Mouse (Mus musculus) heart, adult 9 months (tissue): ENCODE results near the gene Elmo1.

ENCODE experiments used
- DNase-seq, 2 experiments: peaks; one replicate each; pipeline ENCODE4 v3.0.0; 2022; ENCODE audit warnings: low spot score in 2 of 2

The Elmo1 gene

DNA sequence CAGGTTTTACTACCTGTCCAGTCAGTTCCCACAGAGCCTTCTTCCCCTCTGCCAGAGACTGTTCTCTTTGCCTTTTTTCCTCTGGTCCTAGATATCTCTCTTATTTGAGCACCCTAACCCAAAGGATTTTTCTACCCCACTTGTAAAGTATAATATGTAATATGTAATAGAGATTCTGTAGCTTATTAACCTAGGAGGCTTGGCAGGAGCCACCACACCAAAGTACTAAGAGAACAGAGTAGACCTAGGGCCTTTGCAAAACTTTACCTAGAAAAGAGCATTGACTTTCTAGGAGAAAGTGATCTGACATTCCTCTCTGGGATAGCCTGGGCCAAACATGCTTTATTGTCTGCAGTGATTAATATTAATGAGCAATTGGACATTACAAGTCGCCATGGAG is 433.3 kb downstream of the Elmo1 start:
- no peak for DNase-seq

DNA sequence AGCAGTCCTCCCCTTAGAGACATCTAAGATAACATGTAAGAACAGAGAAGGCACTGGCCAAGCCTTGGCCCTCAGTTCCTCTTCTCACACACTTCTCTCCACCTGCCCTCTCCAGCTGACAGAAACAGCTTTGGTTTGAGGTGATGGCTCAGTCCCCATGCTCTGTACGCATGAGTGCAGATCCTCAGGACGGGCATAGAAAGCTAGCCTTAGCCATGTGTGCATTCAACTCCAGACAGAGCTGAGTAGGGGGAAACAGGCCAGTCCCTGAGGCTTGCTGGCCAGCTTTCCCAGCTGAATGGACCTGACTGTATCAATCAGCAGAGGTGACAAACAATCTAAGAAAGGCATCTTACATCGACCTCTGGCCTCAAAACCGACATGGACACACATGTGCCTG is 435.4 kb downstream of the Elmo1 start:
- no peak for DNase-seq

DNA sequence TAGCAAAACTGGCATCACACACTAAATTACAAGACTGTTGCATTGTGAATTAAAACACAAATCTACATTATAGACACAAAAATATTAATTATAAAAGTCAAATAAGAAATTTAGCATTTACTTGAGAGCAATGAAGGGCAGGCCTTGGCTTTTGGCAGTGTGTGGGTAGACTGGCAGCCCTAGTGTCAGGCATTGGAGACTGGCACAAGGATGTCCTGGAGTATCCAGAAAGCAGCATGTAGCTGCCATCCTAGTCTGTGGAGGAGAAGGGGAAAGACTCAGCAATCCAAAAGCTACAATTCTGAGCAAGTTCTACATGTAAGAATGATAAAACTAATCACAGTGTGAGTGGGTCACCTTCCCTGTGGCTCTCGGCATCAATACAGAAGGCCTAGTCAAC is 446.7 kb downstream of the Elmo1 start:
- DNase-seq: no peak

DNA sequence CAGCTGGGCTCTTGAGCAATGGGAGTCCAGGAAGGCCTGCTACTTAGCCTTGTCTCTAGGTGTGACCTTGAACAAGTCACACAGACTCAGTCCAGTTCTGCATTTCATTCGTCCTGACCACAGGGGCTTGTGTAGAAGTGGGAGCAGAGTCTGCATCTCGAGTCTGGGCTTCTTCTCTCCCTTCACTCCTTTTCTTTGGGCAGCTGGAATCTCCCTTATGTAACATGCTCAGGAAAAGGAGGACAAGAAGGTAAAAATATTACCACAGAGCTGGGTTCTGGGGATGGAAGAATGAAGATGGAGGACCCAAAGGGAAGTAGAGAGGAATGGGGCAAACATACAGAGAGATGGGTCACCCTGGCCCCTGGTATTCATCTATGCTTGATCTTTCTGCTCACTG is 447.1 kb downstream of the Elmo1 start:
- no peak for DNase-seq

DNA sequence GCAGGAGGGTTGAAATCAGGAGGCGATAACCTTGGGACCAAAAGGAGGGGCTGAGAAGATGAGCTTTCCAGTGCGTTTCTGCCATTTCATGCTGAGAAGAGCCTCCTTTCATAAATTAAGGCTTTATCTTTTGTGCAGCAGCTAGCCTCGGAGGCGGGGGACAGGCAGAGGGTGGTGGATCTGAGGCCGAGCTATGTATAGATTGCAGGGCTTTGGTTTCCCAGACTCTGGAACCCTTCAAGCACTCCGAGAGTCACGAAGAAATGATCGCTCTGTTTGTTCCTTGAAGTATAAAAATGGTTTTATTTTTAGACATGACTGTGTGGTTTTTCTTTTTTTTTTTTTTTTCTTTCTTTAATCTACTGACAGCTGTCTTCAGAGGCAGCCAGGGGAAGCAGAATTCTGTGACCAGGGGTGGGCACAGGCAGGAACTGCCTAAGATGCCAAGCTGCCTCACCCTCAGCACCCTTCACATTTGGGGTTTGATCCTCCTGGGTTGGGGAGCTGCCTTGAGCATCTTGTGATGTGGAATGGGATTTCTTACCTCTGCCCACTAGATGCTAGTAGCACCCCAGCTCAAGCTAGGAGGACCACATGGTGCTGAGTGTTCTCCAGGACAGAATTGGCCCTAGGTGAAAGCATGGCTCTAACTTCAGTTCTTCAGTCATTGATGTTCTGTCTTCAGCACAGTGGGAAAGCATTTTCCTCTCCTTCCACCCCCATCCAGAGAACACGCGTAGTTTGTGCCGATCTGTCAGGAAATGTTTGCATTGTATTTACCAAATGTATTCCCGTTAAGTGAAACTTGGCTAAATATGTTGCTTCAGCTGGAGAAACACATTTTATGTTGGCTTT is 448.0 kb downstream of the Elmo1 start:
- no peak for DNase-seq

DNA sequence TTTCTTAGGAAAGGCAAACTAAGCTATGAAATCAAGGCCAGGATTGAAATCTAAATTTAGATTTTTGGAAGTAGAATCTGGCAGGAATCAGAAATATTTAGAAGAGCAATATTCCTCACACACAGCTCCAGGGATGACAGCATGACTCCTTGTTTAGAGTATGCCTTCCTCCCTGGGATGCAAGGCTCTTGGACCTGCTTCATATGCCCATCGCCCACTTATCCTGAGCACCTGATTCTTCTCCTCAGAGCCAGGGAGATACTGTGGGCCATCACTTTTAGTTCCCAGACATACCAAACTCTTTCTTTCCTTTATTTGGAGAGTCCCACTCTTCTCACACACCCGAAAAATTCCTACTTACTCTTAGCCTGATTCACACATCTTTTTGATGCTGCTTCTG is 449.2 kb downstream of the Elmo1 start:
- no peak for DNase-seq

DNA sequence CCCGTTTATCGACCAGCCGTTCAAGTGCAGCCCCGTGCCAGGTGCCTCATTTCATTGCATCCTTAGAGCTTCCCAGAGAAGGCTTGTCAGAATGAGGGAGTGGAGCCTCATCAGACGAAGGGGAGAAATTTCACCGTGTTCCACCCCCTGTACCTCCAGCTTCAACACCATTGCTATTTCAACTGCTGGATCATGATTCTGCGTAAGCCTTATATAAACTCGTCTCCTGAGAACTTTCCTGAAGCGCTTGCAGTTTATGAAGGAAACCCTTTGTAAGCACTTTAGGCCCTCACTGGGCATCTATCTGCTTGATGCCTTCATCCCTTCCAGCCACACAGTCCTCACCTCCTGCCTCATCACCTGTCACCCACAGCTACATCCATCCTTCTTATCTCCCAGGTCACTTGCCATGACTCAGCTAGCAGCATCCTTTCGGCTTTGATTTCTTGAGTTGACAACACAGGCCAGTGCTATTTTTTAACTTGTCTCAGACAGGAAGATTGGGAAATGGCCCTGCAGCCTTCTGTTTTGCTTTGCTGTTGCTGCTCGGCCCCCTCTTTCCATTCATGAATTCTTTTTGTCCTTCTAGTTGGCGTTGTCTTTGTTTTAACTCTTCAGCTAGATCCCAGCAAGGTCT is 456.3 kb downstream of the Elmo1 start:
- no peak for DNase-seq

DNA sequence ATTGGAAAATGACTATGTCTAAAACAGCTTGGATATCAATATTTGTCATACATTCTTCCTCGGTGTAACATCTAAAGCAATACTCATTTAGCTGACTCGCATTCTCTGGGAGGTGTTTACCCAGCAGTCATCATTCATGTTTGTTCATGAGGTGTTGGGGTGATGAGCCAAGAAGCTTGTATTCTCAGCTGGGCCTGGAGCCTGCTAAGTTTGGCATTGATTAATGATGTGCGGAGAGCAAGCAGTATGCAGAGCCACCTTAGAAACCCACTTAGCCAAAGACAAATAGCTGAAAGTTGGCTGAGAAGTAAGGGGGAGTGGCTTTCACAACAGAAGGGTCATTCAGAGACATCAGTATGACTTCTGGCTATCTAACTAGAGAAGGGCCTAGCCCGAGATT is 459.6 kb downstream of the Elmo1 start:
- DNase-seq: no peak

DNA sequence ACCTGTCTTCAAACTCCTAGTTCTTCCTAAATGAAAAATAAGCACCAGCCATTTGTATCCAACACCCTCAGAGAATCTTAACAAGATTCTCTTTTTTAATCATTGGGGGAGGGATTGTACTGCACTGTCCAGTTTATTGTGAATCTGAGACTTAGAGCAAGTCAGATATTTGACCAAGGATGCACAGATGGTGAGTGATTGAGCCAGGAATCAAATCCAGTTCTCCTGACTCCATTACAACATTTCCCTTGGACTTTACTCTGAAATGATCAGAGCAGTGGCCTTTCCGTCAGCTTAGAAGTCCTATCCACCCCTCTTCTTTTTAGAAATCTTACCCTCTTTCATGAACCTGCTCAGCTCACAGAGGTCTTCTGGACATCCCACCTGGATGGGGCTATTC is 461.2 kb downstream of the Elmo1 start:
- DNase-seq: no peak

DNA sequence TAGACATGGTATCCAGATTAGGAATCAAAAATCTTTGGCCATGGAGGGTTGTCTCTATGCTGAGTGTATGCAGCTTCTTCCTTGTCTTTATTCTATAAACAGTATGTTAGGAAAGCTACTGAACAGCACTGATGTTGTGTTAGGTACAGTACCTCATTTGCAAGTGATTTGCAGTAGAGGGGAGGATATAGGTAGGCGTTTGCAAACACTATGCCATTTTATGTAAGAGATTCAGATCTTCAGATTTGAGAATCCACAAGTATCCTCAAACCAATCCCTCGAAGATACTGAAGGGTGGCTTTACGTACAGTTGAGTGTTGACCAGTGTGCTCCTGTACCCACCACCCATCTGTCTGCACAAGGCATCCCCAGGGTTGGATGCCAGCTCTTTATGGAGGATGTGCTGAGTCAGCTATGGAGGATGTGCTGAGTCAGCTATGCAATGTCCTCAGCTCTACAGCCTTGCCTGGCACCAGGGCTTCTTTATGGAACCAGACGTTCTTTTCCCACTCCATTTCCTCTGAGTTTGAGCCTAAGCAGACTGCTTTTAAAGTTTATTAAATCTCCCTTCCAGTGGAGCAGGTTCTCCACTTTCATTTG is 465.6 kb downstream of the Elmo1 start:
- DNase-seq: no peak

DNA sequence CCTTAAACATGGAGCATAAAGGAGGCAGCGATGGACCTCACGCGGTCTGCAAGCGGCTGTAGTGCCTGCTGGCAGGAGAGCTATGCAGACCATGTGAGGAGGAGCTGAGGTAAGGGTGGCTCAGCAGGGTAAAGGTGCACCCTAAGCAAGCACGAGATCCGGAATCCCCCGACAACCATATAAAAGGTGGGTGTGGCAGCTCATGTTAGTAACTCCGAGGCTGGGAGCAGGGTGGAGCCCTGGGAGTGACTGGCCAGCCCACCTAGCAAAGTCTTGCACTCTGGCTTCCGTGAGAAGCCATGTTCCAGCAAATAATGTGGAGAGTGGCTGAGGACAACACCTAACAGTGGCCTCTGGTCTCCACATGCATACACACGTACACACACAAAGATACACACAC is 466.3 kb downstream of the Elmo1 start:
- no peak for DNase-seq

DNA sequence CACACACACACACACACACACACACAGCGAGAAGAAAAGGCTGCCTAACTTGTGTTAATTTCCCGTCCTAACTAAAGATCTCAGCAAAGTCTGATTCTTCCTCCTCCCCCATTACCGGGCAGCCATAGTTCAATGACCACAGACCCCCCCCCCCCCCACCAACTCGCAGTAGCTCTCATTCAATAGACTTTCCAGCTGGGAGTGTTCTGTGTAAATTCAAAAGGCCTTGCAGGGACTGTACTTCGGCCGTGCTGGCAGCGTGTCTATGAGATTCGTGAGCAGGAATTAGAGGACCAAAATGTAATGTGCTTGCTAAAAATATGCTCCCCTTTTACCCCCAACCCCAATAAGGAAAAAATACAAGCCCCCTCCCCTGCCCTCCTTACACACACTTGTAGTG is 466.8 kb downstream of the Elmo1 start:
- DNase-seq: no peak

DNA sequence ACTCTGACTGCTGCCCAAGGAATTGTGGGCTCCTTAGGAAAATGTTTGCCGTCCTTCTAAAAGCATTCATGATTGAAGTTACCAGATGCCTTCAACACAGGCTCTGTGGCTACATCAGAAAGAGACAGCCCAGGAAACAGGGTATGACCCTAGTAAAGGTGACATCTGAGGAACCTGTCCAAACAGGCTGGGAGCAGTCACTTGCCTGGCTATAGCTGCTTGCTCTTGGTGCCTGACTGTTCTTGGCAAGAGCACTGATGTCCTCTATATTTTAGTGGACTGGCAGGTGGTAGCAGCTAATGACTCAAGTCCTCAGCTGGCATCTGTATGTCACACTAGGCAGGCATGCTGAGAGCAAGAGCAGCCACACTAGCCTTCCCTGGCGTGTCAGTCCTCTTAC is 468.0 kb downstream of the Elmo1 start:
- DNase-seq: peak in 1 of 2 experiments; percentile 19

DNA sequence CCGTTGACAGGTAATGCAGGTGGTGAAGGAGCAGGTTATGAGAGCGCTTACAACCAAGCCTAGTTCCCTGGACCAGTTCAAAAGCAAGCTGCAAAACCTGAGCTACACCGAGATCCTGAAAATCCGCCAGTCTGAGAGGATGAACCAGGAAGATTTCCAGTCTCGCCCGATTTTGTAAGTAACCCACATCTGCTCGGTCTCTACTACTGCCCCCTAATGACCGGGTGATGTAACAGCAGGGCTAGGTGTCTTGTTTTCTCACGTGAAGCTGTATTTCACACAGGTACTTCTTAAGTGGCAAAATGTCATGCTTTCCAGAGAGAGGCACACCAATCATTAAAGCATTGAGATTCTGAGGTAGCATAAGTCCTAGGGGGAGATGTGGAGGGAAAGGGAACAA is 474.0 kb downstream of the Elmo1 start:
- no peak for DNase-seq

DNA sequence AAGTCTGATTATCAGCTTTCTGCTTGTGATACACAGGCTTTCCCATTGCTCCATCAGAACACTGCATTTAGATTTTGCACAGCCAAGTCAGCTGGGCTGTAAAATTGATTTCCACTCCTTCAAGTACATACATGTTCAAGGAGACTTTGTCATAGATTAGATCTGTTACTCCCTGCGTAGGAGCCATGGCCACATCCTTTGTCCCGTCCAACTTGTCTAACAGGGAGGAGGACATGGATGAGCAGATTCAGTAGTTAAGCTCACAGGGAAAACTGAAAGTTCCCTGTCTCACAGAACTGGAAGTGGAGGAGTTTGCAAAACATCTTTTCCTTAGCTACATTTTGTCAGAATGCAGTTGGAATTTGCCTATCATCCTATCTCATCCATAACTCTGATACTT is 484.8 kb downstream of the Elmo1 start:
- DNase-seq: no peak

DNA sequence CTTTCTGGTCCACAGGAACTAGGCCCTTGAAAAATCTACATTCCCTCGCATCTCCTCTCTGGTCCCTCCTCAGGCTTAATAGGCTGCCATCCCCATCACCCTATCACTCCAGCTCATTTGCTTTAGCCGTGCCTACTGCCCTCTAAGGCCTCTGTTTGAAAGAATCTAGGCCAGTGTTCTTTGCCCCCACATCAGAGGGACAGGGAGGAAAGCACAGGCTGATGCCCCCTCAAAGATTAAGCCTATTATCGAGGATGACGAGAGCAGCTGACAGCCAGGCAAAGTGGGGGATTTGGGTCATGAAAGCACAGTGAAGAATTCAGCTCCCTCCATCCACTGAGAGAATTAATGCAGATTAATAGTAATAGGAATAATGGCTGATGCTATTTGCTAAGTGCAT is 495.5 kb downstream of the Elmo1 start:
- no peak for DNase-seq

DNA sequence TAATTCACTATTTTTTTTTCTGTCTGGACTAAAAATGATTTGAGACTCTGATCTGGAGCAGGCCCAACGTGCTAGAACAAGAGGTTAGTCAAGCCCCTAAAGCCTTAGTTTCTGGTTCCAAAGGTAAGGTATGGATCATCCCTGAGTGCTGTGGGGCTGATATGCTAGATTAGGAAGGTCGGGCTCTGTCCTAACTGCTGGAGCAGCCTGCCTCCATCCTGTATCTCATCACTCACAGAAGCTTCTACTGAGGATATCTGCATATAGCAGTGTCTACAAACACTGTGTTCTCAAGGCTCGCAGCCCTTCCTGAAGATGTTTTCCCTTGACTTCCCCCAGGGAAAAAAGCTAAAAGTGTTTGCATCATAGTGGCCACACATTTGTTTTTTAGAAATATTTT is 496.1 kb downstream of the Elmo1 start:
- no peak for DNase-seq

DNA sequence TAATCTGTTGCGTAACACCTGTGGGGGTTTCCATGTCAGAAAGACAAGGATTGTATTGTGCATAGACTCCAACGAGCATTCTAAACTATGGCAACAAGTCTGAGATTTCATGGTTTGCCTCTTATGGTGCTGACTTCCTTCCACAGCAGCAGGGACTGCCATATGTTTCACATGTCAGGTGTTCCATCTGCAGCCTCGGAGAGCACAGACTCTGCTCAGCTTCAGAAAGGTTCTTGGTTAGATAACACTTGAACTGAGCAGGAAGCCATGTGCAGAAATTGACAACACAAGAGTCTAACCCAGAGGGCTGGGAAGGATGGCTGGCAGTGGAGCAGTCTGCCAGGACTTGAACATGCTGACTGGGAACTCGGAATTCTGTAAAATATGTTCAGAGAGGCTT is 500.6 kb downstream of the Elmo1 start:
- DNase-seq: no peak

DNA sequence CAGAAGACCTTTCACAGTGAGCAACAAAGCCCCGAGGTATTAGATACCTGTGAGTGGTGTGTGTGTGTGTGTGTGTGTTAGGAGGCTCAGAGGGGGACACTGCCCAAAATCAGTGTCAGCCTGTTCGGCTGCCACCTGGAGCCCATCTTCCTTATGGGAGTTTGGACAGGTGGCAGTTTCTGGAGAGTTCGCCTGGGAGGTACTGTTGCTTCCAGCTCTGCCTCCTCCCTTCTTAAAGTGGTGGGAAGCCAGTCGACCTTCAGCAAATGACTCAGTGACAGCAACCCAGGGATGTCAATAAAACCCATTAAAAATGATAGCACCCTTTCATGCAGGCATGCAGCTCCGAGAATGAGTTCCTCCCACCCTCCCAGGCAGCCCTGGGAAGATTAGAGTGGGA is 506.9 kb downstream of the Elmo1 start:
- no peak for DNase-seq

DNA sequence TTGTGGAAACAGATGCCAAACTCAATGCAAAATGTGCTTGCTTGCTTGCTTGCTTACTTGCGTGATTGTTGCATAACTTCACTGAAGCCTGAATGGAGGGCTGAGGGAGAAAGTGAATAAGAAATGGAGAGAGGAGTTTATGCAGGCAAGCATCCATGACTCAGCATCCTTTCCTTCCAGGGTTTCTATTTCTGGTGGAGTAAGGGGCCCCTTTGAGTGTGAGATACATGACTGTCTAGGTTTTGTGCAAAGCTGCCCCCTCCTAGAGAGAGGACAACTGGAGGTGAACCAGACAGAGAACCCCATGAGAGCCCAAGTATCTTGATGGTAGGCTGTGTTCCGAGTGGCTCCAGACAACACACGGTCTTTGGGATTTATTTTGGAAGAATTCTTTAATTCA is 508.2 kb downstream of the Elmo1 start:
- DNase-seq: peak; percentile 0 to 10

DNA sequence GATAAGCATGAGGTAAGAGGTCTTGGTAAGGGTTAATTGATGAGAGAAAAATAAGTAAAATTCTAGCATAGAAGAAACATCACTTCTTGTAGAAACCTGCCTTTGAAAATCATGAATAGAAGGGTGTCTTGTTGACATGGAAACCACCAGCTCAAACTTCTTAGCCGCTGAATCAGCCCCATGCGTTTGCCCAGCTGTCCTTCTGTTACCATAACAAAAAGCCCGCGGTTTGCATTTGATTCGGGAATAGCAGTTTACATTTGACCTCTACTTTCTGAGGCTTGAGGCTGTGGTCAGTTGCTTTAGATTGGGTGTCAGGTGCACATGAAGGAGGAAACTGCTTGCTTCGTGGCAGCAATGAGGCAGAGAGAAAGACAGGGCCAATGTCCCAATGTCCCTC is 509.9 kb downstream of the Elmo1 start:
- no peak for DNase-seq

DNA sequence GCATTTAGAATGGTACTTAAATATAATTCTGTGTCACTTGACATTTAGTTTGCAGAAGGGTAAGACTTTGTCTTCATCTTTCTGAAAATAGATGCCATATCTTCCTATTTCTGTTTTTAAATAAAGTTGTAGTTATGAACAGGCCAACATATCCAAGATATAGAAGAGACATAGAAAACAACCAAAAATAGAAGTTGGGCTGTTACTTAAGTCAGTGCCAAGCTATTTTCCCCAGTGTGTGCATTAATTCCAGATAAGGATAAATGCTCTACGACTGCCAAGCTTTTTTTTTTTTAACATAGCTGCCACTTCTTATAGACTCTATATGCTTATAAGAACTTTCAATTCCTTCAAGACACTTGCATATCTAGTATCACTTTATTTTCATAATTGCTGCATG is 511.0 kb downstream of the Elmo1 start:
- no peak for DNase-seq

DNA sequence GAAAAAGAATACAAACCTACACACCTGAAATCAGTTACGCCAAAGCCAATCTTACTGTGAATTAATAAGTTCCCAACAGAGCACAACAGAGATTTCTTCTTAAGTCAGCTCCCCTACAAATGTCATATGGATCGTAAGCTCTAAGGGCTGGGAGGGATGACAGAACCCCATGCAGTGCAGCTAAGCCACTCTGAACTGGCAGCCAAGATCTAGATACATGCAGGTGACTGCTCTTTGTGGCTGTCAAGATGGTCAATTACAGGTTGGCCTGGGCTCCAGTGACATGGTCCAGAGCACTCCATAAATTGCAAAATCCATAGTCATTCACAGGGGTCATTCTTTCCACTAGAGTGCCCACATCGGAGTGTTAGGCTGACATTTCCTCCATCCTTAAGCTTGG is 516.5 kb downstream of the Elmo1 start:
- no peak for DNase-seq
